Comparison of ENCODE assay signal across 8 mouse cellular contexts in genomic region chr12:101025379-101025778, GRCm38 (mm10). TPM values are rescaled to one million over a fixed set of nuclear protein-coding genes. Genes with fewer than 3 reads are reported as not detected.
DNase-seq lines count a peak whose midpoint lies in the region; ATAC-seq lines count a peak whose summit lies in the region.

No protein-coding gene starts in this region.

- peaks cover 14% of the 10 kb centered on the region for H3K4me1 ChIP-seq in neural tube, embryonic 11.5 days (ENCODE audit: control insufficient read depth, insufficient read depth, low read length)
- peaks cover 63% of the 10 kb centered on the region for H3K4me1 ChIP-seq in erythroblast, embryonic 14.5 days (ENCODE audit: control insufficient read depth)
- peaks cover 63% of the 10 kb centered on the region for H3K4me1 ChIP-seq in liver, embryonic 13.5 days (replicated peaks)
- H3K4me1 ChIP-seq in stomach, embryonic 14.5 days (ENCODE audit: control insufficient read depth, insufficient read depth, low read length) = peaks cover 10% of the 10 kb centered on the region

- no peak overlapping the region for H3K27ac ChIP-seq in neural tube, embryonic 11.5 days (ENCODE audit: low read depth, low read length)
- peak overlapping the region; percentile 94 for H3K27ac ChIP-seq in liver, embryonic 13.5 days
- H3K27ac ChIP-seq in stomach, embryonic 14.5 days (ENCODE audit: low read length) = peak overlapping the region; percentile 48; the same call in 1 of the 2 replicates

- no peaks in the 10 kb centered on the region for H3K9me3 ChIP-seq in neural tube, embryonic 11.5 days (ENCODE audit: control insufficient read depth, low read length)
- no peaks in the 10 kb centered on the region for H3K9me3 ChIP-seq in erythroblast, embryonic 14.5 days (ENCODE audit: control insufficient read depth, low read length)
- no peaks in the 10 kb centered on the region for H3K9me3 ChIP-seq in liver, embryonic 13.5 days (replicated peaks)
- no peaks in the 10 kb centered on the region for H3K9me3 ChIP-seq in stomach, embryonic 14.5 days (ENCODE audit: control insufficient read depth, low read depth, low read length)

- H3K9ac ChIP-seq in neural tube, embryonic 11.5 days (ENCODE audit: low read length) = no peak overlapping the region
- peak overlapping the region; percentile 98 for H3K9ac ChIP-seq in liver, embryonic 13.5 days
- H3K9ac ChIP-seq in stomach, embryonic 14.5 days (replicated peaks; ENCODE audit: low read depth, low read length) = no peak overlapping the region

- no peak overlapping the region for H3K4me3 ChIP-seq in neural tube, embryonic 11.5 days (ENCODE audit: low read depth, low read length)
- H3K4me3 ChIP-seq in erythroblast, embryonic 14.5 days (replicated peaks) = peak overlapping the region; percentile 87
- H3K4me3 ChIP-seq in liver, embryonic 13.5 days (replicated peaks) = peak overlapping the region; percentile 92
- no peak overlapping the region for H3K4me3 ChIP-seq in stomach, embryonic 14.5 days (ENCODE audit: low read depth, low read length)

- peak overlapping the region; percentile 10; the same call in 1 of the 2 replicates for H3K4me2 ChIP-seq in neural tube, embryonic 11.5 days (ENCODE audit: low read depth)
- H3K4me2 ChIP-seq in liver, embryonic 13.5 days = peak overlapping the region; percentile 99
- 0 out of 2 replicates have a peak overlapping the region, but pooled peaks have one; percentile 2 for H3K4me2 ChIP-seq in stomach, embryonic 14.5 days (replicated peaks; ENCODE audit: low read depth, low read length)

- H3K36me3 ChIP-seq in neural tube, embryonic 11.5 days (ENCODE audit: control insufficient read depth, insufficient read depth, low read length) = no peaks in the 10 kb centered on the region
- H3K36me3 ChIP-seq in erythroblast, embryonic 14.5 days (ENCODE audit: control insufficient read depth) = peaks cover 45% of the 10 kb centered on the region
- peaks cover 33% of the 10 kb centered on the region for H3K36me3 ChIP-seq in liver, embryonic 13.5 days
- no peaks in the 10 kb centered on the region; the same call in 1 of the 2 replicates for H3K36me3 ChIP-seq in stomach, embryonic 14.5 days (ENCODE audit: control insufficient read depth, insufficient read depth, low read length)

- intact Hi-C loops in left cerebral cortex, postnatal 36 days (cut with DNase I) = loop anchor here (5.0 to 10.0 kb wide), 2 partner anchors 38 to 181 kb away; no protein-coding TSS in a partner anchor

- no peaks in the 10 kb centered on the region for H3K27me3 ChIP-seq in neural tube, embryonic 11.5 days (ENCODE audit: control insufficient read depth, insufficient read depth, low read length)
- no peaks in the 10 kb centered on the region for H3K27me3 ChIP-seq in erythroblast, embryonic 14.5 days (ENCODE audit: control insufficient read depth)
- no peaks in the 10 kb centered on the region for H3K27me3 ChIP-seq in liver, embryonic 13.5 days
- H3K27me3 ChIP-seq in stomach, embryonic 14.5 days (ENCODE audit: control insufficient read depth, insufficient read depth, low read length) = no peaks in the 10 kb centered on the region

- no peak for DNase-seq in neural tube, embryonic 11.5 days (ENCODE audit: low spot score)
- DNase-seq in neural tube, embryonic 10.5 days (ENCODE audit: extremely low spot score, low spot score) = no peak
- peak; percentile 72 for DNase-seq in liver, embryonic 13.5 days
- no peak for DNase-seq in retina, embryonic 14.5 days (ENCODE audit: low spot score)
- DNase-seq in left cerebral cortex, postnatal 36 days (ENCODE audit: low spot score in 2 of 2) = no peak
- no peak for DNase-seq in gastrocnemius, adult 8-10 months (ENCODE audit: low spot score in 2 of 2)

- no peak for ATAC-seq in neural tube, embryonic 11.5 days (ENCODE audit: insufficient read depth, low FRiP score, low TSS enrichment)
- ATAC-seq in liver, embryonic 13.5 days (ENCODE audit: low read depth) = peak; percentile 84
- peak; percentile 77 for ATAC-seq in stomach, embryonic 14.5 days (ENCODE audit: insufficient number of reproducible peaks, insufficient read depth, low FRiP score, low read depth)

- WGBS in neural tube, embryonic 11.5 days = 74% methylated on average over 7 of the region's 7 CpGs
- 4% methylated on average over 7 of the region's 7 CpGs for WGBS in liver, embryonic 13.5 days (ENCODE audit: insufficient replicate concordance)
- WGBS in stomach, embryonic 14.5 days = 51% methylated on average over 7 of the region's 7 CpGs

RNA-seq across cellular contexts. Expression of gene Ccdc88c, which starts 3.5 kb away (rescaled TPM):
- 11.8 and 12.9 TPM in 2 replicates for polyA plus RNA-seq in neural tube, embryonic 11.5 days (2014; fragmentation: Nextera tagmentation; extraction: Ambion mirVana)
- polyA plus RNA-seq in erythroblast, embryonic 14.5 days (2012) = 4.8 and 4.9 TPM in 2 replicates
- polyA plus RNA-seq in liver, embryonic 13.5 days (2015; fragmentation: Nextera tagmentation; extraction: Ambion mirVana) = 5.4 and 5.8 TPM in 2 replicates
- 12.1 and 13.3 TPM in 2 replicates for polyA plus RNA-seq in stomach, embryonic 14.5 days (2014; fragmentation: Nextera tagmentation; extraction: Ambion mirVana)
- total RNA-seq in left cerebral cortex, postnatal 36 days (2021) = 10 to 100 TPM; 16.7 to 28.8 TPM
- total RNA-seq in gastrocnemius, adult 8-10 months (2022) = 10 to 100 TPM; 32.5 to 47.7 (median 37.3) TPM

RNA-seq across cellular contexts. Expression of gene Ppp4r3a, which starts 58.1 kb away (rescaled TPM):
- 61.9 and 64.6 TPM in 2 replicates for polyA plus RNA-seq in neural tube, embryonic 11.5 days (2014; fragmentation: Nextera tagmentation; extraction: Ambion mirVana)
- 1.8 and 2.2 TPM in 2 replicates for polyA plus RNA-seq in erythroblast, embryonic 14.5 days (2012)
- 19.1 and 25.9 TPM in 2 replicates for polyA plus RNA-seq in liver, embryonic 13.5 days (2015; fragmentation: Nextera tagmentation; extraction: Ambion mirVana)
- 45.2 and 49.1 TPM in 2 replicates for polyA plus RNA-seq in stomach, embryonic 14.5 days (2014; fragmentation: Nextera tagmentation; extraction: Ambion mirVana)
- total RNA-seq in left cerebral cortex, postnatal 36 days (2021) = 10 to 100 TPM; 35.6 to 46.1 TPM
- total RNA-seq in gastrocnemius, adult 8-10 months (2022) = 10 to 100 TPM; 13.6 to 18.2 (median 15.9) TPM

Comparison
In these comparisons a context has a peak if more than half of its experiments do, and no peak if none do; other contexts are left out.
1. H3K4me2 ChIP-seq: peak in every context shown above with its lines; median percentile 99 in liver, embryonic 13.5 days; 10 in neural tube, embryonic 11.5 days; 2 in stomach, embryonic 14.5 days.
2. H3K4me3 ChIP-seq: peak in erythroblast, embryonic 14.5 days (single experiment) and liver, embryonic 13.5 days (single experiment); none in neural tube, embryonic 11.5 days (single experiment) and stomach, embryonic 14.5 days (single experiment).